Mouse (Mus musculus): ENCODE results near the gene Asb17.

DNA sequence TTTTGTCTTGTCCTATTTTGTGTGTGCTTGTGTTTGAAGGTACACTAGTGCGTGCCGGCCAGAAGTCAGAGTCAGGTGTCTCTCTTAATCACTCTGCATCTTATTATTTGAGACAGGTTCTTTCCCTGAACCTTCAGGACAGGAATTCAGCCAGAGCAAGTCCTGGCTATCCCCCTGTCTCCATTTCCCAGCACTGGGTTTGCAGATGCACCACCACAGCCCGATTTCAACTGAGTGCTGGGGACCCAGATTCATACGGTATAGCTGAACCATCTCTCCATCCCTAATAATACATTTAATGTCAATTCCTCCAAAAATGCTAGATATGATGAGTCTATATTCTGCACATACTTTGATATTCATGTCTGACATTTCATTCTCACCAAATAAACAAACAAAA is 9.9 kb upstream of the Asb17 start:
- TF ChIP-seq USF1 (IDR thresholded peaks at IDR 0.05; ENCODE audit: low read depth) (no peak), CTCF (IDR thresholded peaks at IDR 0.05; ENCODE audit: control insufficient read depth, insufficient read depth, insufficient read length) (no peak), CEBPB (IDR thresholded peaks at IDR 0.05; ENCODE audit: low read depth) (no peak), MYOD1 (IDR thresholded peaks at IDR 0.05; ENCODE audit: control insufficient read depth, insufficient read length, low read depth) (no peak), FOSL1 (IDR thresholded peaks at IDR 0.05; ENCODE audit: insufficient read depth, low read length, poor library complexity, severe bottlenecking) (no peak)

Measured in C2C12 (cell line).